Mouse (Mus musculus) brain, adult 2 months (tissue): Measurements from ENCODE around the gene Pidd1.
A peak's percentile ranks its signal among the peaks of the same experiment; 100 is the strongest.

ENCODE experiments used
- DNase-seq: peaks from one replicate; pipeline ENCODE4 v3.0.0; 2011; ENCODE audit warnings: low read depth, low spot score

Gene Pidd1

GRCm38 (mm10) chr7:141472763-141473162 is 28.9 kb upstream of the Pidd1 start:
- no peak for DNase-seq

GRCm38 (mm10) chr7:141472226-141472625 is 28.4 kb upstream of the Pidd1 start:
- no peak for DNase-seq

- no peak for DNase-seq
These were observed 27.4 kb upstream of the Pidd1 start for GRCm38 (mm10) chr7:141471236-141471635.

DNA sequence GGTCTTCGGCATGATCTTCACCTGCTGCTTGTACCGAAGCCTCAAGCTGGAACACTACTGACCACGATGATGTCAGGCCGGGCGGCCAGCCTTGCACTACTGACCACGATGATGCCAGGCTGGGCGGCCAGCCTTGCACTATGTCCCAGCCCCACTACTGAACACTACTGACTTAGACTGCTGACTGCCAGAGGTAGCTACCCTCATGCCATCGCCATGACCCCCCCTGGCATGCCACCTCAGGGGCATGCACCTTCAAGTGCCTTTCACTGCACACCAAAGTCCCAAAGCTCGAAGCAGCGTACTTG is 26.8 kb upstream of the Pidd1 start:
- DNase-seq = no peak

GRCm38 (mm10) chr7:141469901-141470636 is 26.2 kb upstream of the Pidd1 start:
- DNase-seq = no peak

DNA sequence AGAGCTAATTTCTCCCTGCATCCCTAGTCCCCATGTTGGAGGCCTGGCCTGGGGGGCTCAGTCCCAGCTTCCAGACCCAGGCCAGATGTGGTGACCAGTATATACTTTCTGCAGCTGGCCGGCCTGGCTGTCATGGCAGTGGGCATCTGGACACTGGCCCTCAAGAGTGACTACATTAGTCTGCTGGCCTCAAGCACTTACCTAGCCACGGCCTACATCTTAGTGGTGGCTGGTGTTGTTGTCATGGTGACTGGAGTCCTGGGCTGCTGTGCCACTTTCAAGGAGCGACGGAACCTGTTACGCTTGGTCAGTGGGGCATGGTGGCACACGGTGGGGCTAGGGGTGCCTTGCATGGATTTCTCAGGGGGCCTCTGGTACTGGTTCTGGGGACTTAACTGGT is 25.5 kb upstream of the Pidd1 start:
- DNase-seq = no peak

DNA sequence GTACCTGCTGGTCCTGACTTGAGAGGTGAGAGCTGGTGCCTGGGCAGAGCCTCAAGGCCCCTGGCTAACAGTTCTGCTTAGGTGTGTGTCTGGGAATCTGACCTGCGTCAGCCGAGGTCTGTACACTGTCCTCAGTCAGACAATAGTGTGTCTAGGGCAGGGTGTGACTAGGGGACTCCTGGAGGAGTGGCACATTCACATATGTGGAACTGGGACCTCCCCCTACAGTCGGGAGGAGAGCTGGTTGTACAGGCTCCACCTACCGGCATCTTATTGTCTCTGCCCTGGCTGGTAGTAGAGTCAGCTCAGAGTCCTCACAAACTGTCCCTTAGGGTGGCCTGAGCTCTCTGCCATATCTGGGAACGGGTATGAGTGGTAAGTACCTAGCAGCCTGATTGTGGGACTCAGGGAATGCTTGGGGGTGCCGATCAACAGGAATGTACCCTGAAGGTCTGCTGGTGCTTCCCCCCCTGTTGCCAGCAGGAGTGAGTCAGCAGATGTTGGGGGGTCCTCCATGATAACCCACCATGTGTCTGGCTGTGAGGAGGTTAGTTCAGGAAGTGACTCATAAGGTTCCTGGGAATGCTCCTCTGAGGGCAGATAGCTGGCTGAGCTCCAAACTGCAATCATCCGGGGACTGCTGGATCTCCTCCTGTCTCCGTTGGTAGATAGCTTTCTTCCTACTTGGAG is 24.8 kb upstream of the Pidd1 start:
- peak; percentile 84 for DNase-seq

DNA sequence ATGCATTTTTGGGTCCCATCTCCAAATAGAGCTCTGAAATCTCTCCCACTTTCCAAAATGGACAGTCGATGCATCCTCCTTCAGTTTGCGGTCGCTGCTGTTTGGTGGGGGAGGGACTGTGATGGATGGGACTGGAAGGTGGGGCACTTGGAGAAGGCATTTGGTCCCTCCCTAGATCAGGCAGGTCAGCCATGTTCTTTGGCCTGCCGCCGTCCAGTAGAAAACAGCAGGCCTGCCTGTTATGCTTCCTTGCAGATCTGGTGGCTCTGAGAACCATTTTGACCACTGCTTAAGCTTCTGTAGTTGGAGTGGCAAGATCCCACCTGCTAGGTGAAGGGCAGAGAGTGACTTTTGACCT is 24.3 kb upstream of the Pidd1 start:
- DNase-seq = no peak

- DNase-seq = peak; percentile 69
These were observed 23.6 kb upstream of the Pidd1 start, which contains the start of gene Cd151 for GRCm38 (mm10) chr7:141467230-141468030. Gene Cd151, plus strand, starts transcription at chr7:141467392.

GRCm38 (mm10) chr7:141466607-141467148 is 22.9 kb upstream of the Pidd1 start:
- no peak for DNase-seq

DNA sequence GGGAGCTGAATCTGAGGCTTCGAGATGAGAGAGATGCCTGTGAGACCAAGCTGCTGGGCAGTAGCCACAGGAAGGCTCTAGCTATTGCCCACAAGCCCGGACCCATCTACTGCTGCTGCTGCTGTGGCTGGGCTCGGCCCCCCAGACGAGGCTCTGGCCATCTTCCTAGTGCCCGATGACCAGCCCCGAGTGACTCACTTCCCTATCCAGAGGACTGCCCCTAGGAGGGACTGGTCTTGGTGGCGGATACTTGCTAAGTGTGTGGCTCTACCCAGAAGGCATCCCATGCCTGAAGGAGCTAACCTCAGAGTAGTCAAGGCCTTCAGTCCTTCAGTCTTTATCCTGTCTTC is 22.2 kb upstream of the Pidd1 start:
- no peak for DNase-seq

- DNase-seq = no peak
These were observed 21.7 kb upstream of the Pidd1 start for GRCm38 (mm10) chr7:141465388-141466044.

DNA sequence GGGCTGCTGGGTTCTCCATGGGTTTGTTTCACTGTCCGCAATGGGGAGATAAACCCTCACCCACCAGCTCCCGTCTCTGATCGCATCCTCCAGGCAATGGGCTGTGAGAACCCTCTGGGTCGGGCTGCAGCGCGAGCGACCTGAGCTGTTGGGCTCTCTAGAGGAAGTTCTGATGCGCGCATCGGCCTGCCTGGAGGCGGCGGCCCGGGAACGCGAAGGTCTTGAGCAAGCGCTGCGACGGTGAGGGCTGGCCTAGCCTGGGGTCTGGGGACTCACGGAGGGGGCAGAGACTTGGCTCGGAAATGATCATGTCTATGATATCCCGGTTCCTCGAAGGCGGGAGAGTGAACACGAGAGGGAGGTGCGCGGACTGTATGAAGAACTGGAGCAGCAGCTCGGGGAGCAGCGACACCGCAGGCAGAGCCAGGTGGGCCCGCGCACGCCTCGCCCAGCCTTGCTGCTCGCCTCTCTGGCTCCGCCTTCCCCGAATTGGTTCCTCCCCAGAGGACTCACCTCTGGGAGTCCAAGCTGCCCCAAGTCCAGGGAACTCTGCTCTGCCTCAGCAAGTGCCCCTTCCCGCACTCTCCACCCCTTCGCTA is 20.9 kb upstream of the Pidd1 start:
- DNase-seq = no peak

DNA sequence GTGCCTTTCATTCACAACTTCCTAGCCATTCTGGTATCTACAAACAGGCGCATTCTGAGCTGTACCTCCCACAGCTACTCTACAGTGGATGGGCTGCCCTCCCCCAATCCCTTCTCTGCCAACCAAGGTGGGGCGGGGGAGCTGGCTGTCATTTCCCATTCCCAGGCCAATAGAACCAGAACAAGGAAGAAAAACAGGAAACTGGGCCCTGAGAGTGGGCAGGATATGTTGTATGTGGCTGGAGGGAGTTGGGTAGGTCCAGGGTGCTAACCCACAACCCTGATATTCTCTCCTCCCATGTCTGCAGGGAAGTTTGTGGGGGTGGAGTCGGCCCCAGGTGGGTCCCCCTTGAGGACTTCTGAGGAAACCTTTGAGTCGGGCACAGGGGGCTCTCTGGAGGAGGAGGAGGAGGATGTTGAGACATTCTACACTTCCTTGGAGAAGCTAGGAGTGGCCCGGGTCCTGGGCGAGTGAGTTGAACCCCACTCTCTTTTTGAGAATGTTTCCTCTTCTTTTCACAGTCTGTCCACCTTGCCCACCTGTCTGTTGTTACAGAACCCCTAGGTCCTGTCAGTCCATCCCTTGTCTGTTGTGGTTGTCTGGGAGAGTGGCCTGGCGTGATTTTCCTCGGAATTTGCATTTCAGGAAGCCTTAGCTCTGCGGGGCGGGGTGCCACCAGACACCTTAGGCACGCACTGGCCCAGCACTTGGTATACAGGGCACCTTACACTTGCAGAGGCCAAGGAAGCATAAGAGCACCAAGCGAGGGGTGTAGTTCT is 20.2 kb upstream of the Pidd1 start:
- DNase-seq = no peak

DNA sequence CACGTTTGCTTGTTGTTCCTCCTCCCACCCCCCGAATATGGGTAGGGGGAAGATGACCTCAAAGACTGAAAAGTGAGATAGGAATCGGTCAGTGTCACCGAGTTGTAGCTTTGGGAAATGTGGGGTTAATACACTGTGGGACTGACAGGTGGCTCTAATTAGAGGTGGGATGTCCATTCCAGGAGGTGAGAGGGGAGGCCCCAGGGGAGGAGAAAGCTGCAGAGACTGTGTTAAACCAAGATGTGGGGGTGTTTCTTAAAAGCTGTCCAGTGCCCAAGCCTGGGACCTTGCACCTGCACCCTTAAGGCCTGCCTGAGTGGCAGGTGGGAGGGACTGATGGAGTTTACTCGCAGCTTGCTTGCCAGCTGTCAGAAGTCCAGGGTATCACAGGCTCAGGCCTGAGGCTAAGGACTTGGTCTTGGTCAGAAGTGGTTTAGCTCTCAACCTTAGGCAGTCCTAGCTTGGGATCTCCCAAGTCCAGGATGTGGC is 18.6 kb upstream of the Pidd1 start:
- no peak for DNase-seq

- no peak for DNase-seq
These were observed 17.9 kb upstream of the Pidd1 start for GRCm38 (mm10) chr7:141461521-141462332.

DNA sequence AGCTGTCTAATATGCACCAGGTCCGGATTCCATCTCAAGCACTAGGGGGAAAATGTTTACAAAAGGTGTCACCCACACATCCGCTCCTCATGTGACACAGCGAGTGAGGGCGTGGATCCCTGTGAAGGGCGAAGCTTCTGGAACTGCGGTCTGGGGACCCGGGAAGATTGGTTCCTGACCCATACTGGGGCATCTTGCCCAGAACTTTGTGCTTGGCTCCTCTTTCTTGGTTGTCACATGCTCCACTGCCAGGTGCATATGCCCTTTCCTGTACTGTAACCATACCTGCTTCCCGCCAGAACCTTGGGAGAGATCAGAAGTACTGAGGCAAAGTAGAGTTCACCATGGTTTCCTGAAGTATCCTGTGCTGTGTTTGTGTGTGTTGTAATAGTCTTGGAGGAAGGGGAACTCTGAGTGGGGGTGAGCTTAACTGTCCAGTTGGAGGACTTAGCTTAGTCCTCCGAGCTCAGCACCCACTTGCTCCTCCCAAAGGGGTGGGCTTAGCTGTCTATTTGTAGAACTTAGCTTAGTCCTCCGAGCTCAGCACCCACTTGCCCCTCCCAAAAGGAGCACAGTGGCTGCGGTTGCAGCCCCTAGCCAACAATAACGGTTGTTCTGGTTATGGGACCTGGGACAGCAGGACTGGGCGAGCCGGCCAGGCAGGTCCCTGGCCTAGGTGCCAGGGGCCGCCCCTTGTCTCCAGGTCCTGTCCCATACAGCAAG is 16.7 kb upstream of the Pidd1 start, which contains the start of gene Cracr2b:
Cracr2b (plus strand) TSS at position 704 of the 723 bp plus-strand sequence.
- no peak for DNase-seq

DNA sequence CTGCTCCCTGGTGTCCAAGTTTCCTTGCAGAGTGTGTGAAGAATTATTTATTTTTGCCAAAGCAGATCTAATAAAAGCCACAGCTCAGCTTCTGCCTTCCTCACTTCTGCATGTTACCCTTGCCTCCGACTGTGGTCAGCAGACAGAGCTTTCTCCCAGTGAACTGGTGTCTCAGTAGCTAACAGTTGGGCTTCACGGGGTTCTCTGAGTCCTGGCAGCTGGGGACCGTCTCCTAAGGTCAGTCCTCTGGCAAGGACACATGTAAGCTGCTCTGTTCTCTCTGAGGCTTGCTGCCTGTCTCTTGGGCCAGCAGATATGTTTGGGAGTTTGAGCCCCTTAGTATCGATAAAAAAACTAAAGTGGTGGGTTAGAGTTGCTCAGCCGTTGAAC is 16.2 kb upstream of the Pidd1 start:
- no peak for DNase-seq

GRCm38 (mm10) chr7:141459301-141459711 is 15.5 kb upstream of the Pidd1 start:
- peak; percentile 87 for DNase-seq
